Mouse (Mus musculus) kidney, embryonic 16.5 days (tissue): ENCODE measurements around the gene Mybbp1a. TPM values are rescaled to one million over a fixed set of nuclear protein-coding genes. Genes with fewer than 3 reads are reported as not detected.

Experiments used
- ATAC-seq: fragments of 200-750 bp; cut with Nextera tagmentation; 2 replicates; pipeline ENCODE4 v1.8.0; 2017; ENCODE audit warnings: moderate TSS enrichment; ENCODE audit not compliant: low FRiP score, low TSS enrichment
- H3K27ac ChIP-seq: fragments of 300-500 bp; sonication (generic); 2 replicates; pipeline ENCODE4 v1.5.1; 2014; ENCODE audit warnings: low read length
- H3K27me3 ChIP-seq: fragments of 300-500 bp; sonication (generic); 2 replicates; pipeline ENCODE4 v1.6.1; 2014; ENCODE audit warnings: low read length, control low read depth, mixed read lengths; ENCODE audit not compliant: insufficient read depth
- H3K36me3 ChIP-seq: fragments of 300-500 bp; sonication (generic); 2 replicates; pipeline ENCODE4 v1.6.1; 2014; ENCODE audit warnings: low read length, control low read depth, mixed read lengths; ENCODE audit not compliant: insufficient read depth
- H3K4me1 ChIP-seq: fragments of 300-500 bp; sonication (generic); 2 replicates; pipeline ENCODE4 v1.6.1; 2014; ENCODE audit warnings: low read length, control low read depth, mixed read lengths; ENCODE audit not compliant: insufficient read depth
- H3K4me2 ChIP-seq: fragments of 300-500 bp; sonication (generic); replicated peaks from 2 replicates; pipeline ENCODE4 v1.6.1; 2014; ENCODE audit warnings: low read depth, low read length
- H3K4me3 ChIP-seq: fragments of 300-500 bp; sonication (generic); 2 replicates; pipeline ENCODE4 v1.5.1; 2014; ENCODE audit warnings: mild to moderate bottlenecking, low read length
- H3K9ac ChIP-seq: fragments of 300-500 bp; sonication (generic); replicated peaks from 2 replicates; pipeline ENCODE4 v1.6.1; 2014; ENCODE audit warnings: low read length
- H3K9me3 ChIP-seq: fragments of 300-500 bp; sonication (generic); 2 replicates; pipeline ENCODE4 v1.6.1; 2016; ENCODE audit warnings: low read length, control low read depth
- WGBS: fragments of 180-500 bp; shearing (Covaris S2); extraction: QIAGEN DNeasy Blood & Tissue Kit; methylation state at CpG from one replicate; pipeline ENCODE4 v1.1.7; 2014; 5-methylcytosine and 5-hydroxymethylcytosine counted together
- polyA plus RNA-seq: library from polyadenylated mRNA; unstranded; fragments of >200 nt; fragmentation: Nextera tagmentation; extraction: Ambion mirVana; gene quantifications from 2 replicates; pipeline ENCODE4 v1.2.1, GENCODE M21; 2015

The Mybbp1a gene
- polyA plus RNA-seq: 175 and 177 TPM in 2 replicates

DNA sequence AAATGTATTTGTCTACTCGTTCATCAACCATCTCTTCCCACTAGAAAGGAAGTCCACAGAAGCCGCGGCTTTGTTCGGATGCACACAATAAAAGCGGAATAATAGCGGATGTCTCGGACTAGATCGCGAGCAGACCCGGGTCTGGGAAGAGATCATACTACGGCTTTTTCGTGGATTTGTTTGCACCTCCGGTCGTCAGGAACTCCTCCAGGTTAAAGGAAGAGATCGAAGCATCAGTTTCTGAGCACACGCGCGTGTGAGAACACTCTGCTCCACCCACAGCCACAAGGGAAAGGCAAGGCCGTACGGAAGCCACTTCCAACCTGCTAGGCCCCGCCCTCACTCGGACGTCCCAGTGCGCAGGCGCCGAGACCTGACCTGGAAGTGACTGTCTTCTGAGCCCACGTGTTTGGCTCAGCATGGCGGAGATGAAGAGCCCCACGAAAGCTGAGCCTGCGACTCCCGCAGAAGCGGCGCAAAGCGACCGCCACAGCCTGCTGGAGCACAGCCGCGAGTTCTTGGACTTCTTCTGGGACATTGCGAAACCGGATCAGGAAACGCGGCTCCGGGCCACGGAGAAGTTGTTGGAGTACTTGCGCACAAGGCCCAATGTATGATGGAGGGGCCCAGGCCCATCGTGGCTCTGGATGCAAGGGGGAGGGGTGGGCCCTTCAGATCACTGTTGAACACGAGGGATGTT, at the start of gene Mybbp1a:
Gene Mybbp1a, plus strand, starts transcription at position 391 of the 700 bp plus-strand sequence.
- no peaks in the 10 kb centered on the region for H3K27me3 ChIP-seq
- peak within 1 kb of the TSS; percentile 82 for H3K9ac ChIP-seq
- H3K4me2 ChIP-seq: peak within 1 kb of the TSS; percentile 72
- H3K27ac ChIP-seq: peak within 1 kb of the TSS; percentile 91
- peak; percentile 90 for ATAC-seq
- H3K9me3 ChIP-seq: no peaks in the 10 kb centered on the region
- WGBS: under 1% methylated on average over 46 of the region's 46 CpGs
- peaks cover 17% of the 10 kb centered on the region for H3K4me1 ChIP-seq
- H3K4me3 ChIP-seq: peak within 1 kb of the TSS; percentile 72
- H3K36me3 ChIP-seq: peaks cover 36% of the 10 kb centered on the region

- Histone ChIP-seq H3K4me1 (peaks cover 38% of the 10 kb centered on the region), H3K9ac (no peak overlapping the region), H3K27ac (0 out of 2 replicates have a peak overlapping the region, but pooled peaks have one; percentile 27), H3K4me2 (no peak overlapping the region), H3K36me3 (peaks cover 38% of the 10 kb centered on the region), H3K27me3 (no peaks in the 10 kb centered on the region), H3K4me3 (no peak overlapping the region), H3K9me3 (no peaks in the 10 kb centered on the region)
- ATAC-seq: no peak
- 78% methylated on average over 3 of the region's 3 CpGs for WGBS
Observed at GRCm38 (mm10) chr11:72393243-72393642, 47.9 kb upstream of the Mybbp1a start.

- no peaks in the 10 kb centered on the region for H3K27me3 ChIP-seq
- no peak overlapping the region for H3K9ac ChIP-seq
- H3K4me2 ChIP-seq: no peak overlapping the region
- WGBS: 26% methylated on average over 5 of the region's 5 CpGs
- peaks cover 35% of the 10 kb centered on the region for H3K36me3 ChIP-seq
- no peak overlapping the region for H3K4me3 ChIP-seq
- ATAC-seq: no peak
- H3K9me3 ChIP-seq: no peaks in the 10 kb centered on the region
- H3K4me1 ChIP-seq: peaks cover 38% of the 10 kb centered on the region
- H3K27ac ChIP-seq: peak overlapping the region; percentile 27; the same call in 1 of the 2 replicates
Observed at GRCm38 (mm10) chr11:72393669-72394068, 47.5 kb upstream of the Mybbp1a start.

DNA sequence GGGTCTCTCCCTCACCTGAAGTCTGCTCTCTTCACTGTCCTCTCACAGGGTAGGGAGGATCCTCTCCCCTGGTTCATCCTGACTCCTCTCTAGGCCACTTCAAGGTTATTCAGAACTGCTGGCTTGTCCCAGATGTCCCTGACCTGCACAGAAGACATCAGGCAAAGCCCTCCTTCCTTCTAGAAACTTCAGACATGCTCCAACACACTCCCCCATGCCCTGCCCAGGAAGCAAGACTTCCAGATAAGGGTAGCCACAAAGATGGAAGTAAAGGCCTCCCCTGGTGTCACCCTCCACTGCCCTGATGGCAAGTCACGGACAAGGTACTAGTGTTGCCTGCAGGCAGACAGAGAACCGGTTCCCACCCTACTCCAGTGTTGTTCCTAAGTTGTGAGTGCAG, 46.5 kb upstream of the Mybbp1a start:
- Histone ChIP-seq H3K4me3 (no peak overlapping the region), H3K27me3 (no peaks in the 10 kb centered on the region), H3K9ac (no peak overlapping the region), H3K36me3 (peaks cover 33% of the 10 kb centered on the region), H3K4me2 (no peak overlapping the region), H3K4me1 (peaks cover 38% of the 10 kb centered on the region), H3K9me3 (no peaks in the 10 kb centered on the region), H3K27ac (no peak overlapping the region)
- 0 out of 2 replicates have a peak, but pooled peaks have one; percentile 25 for ATAC-seq
- 43% methylated on average over 2 of the region's 2 CpGs for WGBS

DNA sequence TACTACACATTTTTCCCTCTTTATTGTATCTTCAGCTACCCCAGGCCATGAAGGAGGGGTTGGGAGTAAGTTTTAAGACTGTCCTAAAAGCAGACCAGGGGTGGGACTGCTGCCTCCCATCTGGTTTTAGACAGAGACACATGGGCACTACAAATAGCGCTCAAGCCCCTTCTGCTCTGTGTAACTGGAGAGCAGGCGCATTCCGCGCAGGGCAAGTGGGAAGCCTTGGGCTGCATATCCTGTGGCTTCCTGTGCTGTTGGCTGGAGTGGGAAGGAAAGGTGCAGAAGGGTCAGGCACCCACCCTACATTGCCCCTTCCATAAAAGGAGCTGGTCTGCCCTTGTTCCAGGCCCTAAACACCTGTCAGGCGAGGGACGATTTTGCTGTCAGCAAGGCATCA, 45.5 kb upstream of the Mybbp1a start:
- peaks cover 47% of the 10 kb centered on the region for H3K4me1 ChIP-seq
- no peak for ATAC-seq
- no peak overlapping the region for H3K4me2 ChIP-seq
- no peaks in the 10 kb centered on the region for H3K9me3 ChIP-seq
- no peak overlapping the region for H3K9ac ChIP-seq
- no peak overlapping the region for H3K4me3 ChIP-seq
- 0 out of 2 replicates have a peak overlapping the region, but pooled peaks have one; percentile 13 for H3K27ac ChIP-seq
- WGBS: 56% methylated on average over 6 of the region's 6 CpGs
- H3K27me3 ChIP-seq: no peaks in the 10 kb centered on the region
- H3K36me3 ChIP-seq: peaks cover 39% of the 10 kb centered on the region

DNA sequence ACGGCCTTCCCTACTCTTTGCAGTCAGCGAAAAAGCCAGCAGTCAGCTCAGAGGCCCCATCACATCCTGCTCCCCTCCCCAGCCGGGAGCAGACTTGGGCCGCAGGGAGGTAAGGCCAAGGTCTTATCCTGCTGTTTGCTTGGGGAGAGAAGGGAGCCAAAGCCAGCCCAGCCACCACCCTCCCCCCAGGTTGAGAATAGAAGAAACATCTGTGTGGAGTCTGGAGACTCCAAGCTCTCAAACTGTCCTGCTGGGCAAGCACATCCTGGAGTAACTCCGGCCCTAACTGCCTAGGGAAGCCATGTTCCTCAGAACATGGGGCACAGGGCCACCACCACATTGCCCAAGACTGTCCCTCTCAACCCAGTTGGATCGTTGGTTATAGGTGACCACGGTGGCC, 44.5 kb upstream of the Mybbp1a start:
- H3K36me3 ChIP-seq: peaks cover 36% of the 10 kb centered on the region
- no peak overlapping the region for H3K4me3 ChIP-seq
- no peak overlapping the region for H3K4me2 ChIP-seq
- no peak overlapping the region for H3K9ac ChIP-seq
- H3K27me3 ChIP-seq: no peaks in the 10 kb centered on the region
- WGBS: 75% methylated on average over 7 of the region's 7 CpGs
- H3K27ac ChIP-seq: no peak overlapping the region
- no peaks in the 10 kb centered on the region for H3K9me3 ChIP-seq
- ATAC-seq: 0 out of 2 replicates have a peak, but pooled peaks have one; percentile 4
- H3K4me1 ChIP-seq: peaks cover 56% of the 10 kb centered on the region

GRCm38 (mm10) chr11:72397072-72397471, 44.1 kb upstream of the Mybbp1a start:
- Histone ChIP-seq H3K36me3 (peaks cover 36% of the 10 kb centered on the region), H3K4me1 (peaks cover 60% of the 10 kb centered on the region), H3K4me3 (no peak overlapping the region), H3K27ac (no peak overlapping the region), H3K27me3 (no peaks in the 10 kb centered on the region), H3K9me3 (no peaks in the 10 kb centered on the region), H3K9ac (no peak overlapping the region), H3K4me2 (no peak overlapping the region)
- no peak for ATAC-seq
- 71% methylated on average over 10 of the region's 10 CpGs for whole genome bisulfite sequencing

GRCm38 (mm10) chr11:72397811-72398525, 43.2 kb upstream of the Mybbp1a start:
- H3K4me1 ChIP-seq: peaks cover 69% of the 10 kb centered on the region
- H3K27ac ChIP-seq: no peak overlapping the region
- H3K9me3 ChIP-seq: no peaks in the 10 kb centered on the region
- H3K4me3 ChIP-seq: no peak overlapping the region
- no peak overlapping the region for H3K4me2 ChIP-seq
- 88% methylated on average over 8 of the region's 8 CpGs for WGBS
- ATAC-seq: no peak
- H3K9ac ChIP-seq: no peak overlapping the region
- H3K36me3 ChIP-seq: peaks cover 35% of the 10 kb centered on the region
- no peaks in the 10 kb centered on the region for H3K27me3 ChIP-seq

GRCm38 (mm10) chr11:72401068-72401467, 40.1 kb upstream of the Mybbp1a start:
- Histone ChIP-seq H3K9me3 (no peaks in the 10 kb centered on the region), H3K9ac (no peak overlapping the region), H3K27me3 (no peaks in the 10 kb centered on the region), H3K4me1 (peaks cover 75% of the 10 kb centered on the region), H3K4me3 (no peak overlapping the region), H3K36me3 (peaks cover 25% of the 10 kb centered on the region), H3K27ac (peak overlapping the region; percentile 81), H3K4me2 (0 out of 2 replicates have a peak overlapping the region, but pooled peaks have one; percentile 3)
- 36% methylated on average over 12 of the region's 12 CpGs for WGBS
- ATAC-seq: peak; percentile 74

GRCm38 (mm10) chr11:72402017-72402416, 39.1 kb upstream of the Mybbp1a start:
- ATAC-seq: peak; percentile 77
- peak overlapping the region; percentile 3 for H3K4me2 ChIP-seq

More at GRCm38 (mm10) chr11:72402017-72402416, 39.1 kb upstream of the Mybbp1a start:
- Histone ChIP-seq H3K9me3 (no peaks in the 10 kb centered on the region), H3K27ac (peak overlapping the region; percentile 81), H3K9ac (no peak overlapping the region), H3K36me3 (peaks cover 21% of the 10 kb centered on the region), H3K4me1 (peaks cover 75% of the 10 kb centered on the region), H3K27me3 (no peaks in the 10 kb centered on the region), H3K4me3 (no peak overlapping the region)
- WGBS: 27% methylated on average over 5 of the region's 5 CpGs
